Mouse (Mus musculus): ENCODE data around the gene Gas7. TPM values are rescaled to one million over a fixed set of nuclear protein-coding genes. Genes with fewer than 3 reads are reported as not detected.
A peak's percentile ranks its signal among the peaks of the same experiment; 100 is the strongest.

Gas7 gene
- polyA plus RNA-seq, 1 experiment from 2014 or later, result 15.7 TPM

GRCm38 (mm10) chr11:67652893-67653255, 197.6 kb downstream of the Gas7 start:
- WGBS, result 21% methylated on average over 6 of the region's 6 CpGs
- DNase-seq, result peak; percentile 51
- ATAC-seq (ENCODE audit: low FRiP score, low TSS enrichment), result no peak
- Histone ChIP-seq H3K9ac (replicated peaks; ENCODE audit: low read length) (no peak overlapping the region), H3K36me3 (ENCODE audit: control insufficient read depth, insufficient read depth, low read length) (no peaks in the 10 kb centered on the region), H3K4me3 (replicated peaks; ENCODE audit: low read depth, low read length) (no peak overlapping the region; the same call in 1 of the 2 replicates), H3K9me3 (ENCODE audit: control insufficient read depth, low read length) (no peaks in the 10 kb centered on the region), H3K27ac (replicated peaks; ENCODE audit: low read depth, low read length) (no peak overlapping the region), H3K4me1 (ENCODE audit: control insufficient read depth, insufficient read depth, low read length) (peaks cover 12% of the 10 kb centered on the region), H3K4me2 (ENCODE audit: low read length) (peak overlapping the region; percentile 36), H3K27me3 (ENCODE audit: control insufficient read depth, insufficient read depth, low read length) (no peaks in the 10 kb centered on the region)

GRCm38 (mm10) chr11:67653521-67654090, 198.4 kb downstream of the Gas7 start:
- H3K9me3 ChIP-seq (ENCODE audit: control insufficient read depth, low read length), result no peaks in the 10 kb centered on the region
- H3K4me1 ChIP-seq (ENCODE audit: control insufficient read depth, insufficient read depth, low read length), result peaks cover 12% of the 10 kb centered on the region
- ATAC-seq (ENCODE audit: low FRiP score, low TSS enrichment) (no peak), DNase-seq (no peak)
- H3K9ac ChIP-seq (replicated peaks; ENCODE audit: low read length), result no peak overlapping the region
- 91% methylated on average over 9 of the region's 9 CpGs for WGBS
- no peak overlapping the region for H3K4me2 ChIP-seq (ENCODE audit: low read length)
- no peak overlapping the region for H3K27ac ChIP-seq (replicated peaks; ENCODE audit: low read depth, low read length)
- H3K4me3 ChIP-seq (replicated peaks; ENCODE audit: low read depth, low read length), result no peak overlapping the region
- H3K36me3 ChIP-seq (ENCODE audit: control insufficient read depth, insufficient read depth, low read length), result no peaks in the 10 kb centered on the region
- no peaks in the 10 kb centered on the region for H3K27me3 ChIP-seq (ENCODE audit: control insufficient read depth, insufficient read depth, low read length)

DNA sequence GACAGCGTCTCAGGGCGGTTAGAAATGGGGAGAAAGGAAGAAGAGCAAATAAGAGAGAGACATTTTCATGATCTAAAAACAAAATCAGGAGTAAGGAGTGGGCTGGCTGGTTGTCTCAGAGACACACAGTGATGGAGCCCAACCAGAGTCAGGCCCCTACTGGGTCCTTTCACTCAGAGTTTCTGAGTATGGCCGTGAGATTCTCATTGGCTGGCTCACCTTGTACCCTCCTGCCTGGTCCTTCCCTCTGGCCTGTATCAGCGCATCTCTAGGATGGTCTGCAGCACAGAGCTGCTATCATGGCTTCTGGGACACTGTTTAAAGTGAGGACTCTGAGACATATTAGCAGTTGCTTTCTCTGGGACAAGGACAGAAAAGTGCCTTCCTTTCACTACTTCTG, 199.3 kb downstream of the Gas7 start:
- no peak overlapping the region for H3K27ac ChIP-seq (replicated peaks; ENCODE audit: low read depth, low read length)
- ATAC-seq (ENCODE audit: low FRiP score, low TSS enrichment), result no peak
- H3K9ac ChIP-seq (replicated peaks; ENCODE audit: low read length), result no peak overlapping the region
- DNase-seq, result no peak
- no peaks in the 10 kb centered on the region for H3K9me3 ChIP-seq (ENCODE audit: control insufficient read depth, low read length)
- H3K4me3 ChIP-seq (replicated peaks; ENCODE audit: low read depth, low read length), result no peak overlapping the region
- H3K4me1 ChIP-seq (ENCODE audit: control insufficient read depth, insufficient read depth, low read length), result peaks cover 12% of the 10 kb centered on the region
- WGBS, result 86% methylated on average over 4 of the region's 4 CpGs
- H3K27me3 ChIP-seq (ENCODE audit: control insufficient read depth, insufficient read depth, low read length), result no peaks in the 10 kb centered on the region
- no peaks in the 10 kb centered on the region for H3K36me3 ChIP-seq (ENCODE audit: control insufficient read depth, insufficient read depth, low read length)
- H3K4me2 ChIP-seq (ENCODE audit: low read length), result no peak overlapping the region

DNA sequence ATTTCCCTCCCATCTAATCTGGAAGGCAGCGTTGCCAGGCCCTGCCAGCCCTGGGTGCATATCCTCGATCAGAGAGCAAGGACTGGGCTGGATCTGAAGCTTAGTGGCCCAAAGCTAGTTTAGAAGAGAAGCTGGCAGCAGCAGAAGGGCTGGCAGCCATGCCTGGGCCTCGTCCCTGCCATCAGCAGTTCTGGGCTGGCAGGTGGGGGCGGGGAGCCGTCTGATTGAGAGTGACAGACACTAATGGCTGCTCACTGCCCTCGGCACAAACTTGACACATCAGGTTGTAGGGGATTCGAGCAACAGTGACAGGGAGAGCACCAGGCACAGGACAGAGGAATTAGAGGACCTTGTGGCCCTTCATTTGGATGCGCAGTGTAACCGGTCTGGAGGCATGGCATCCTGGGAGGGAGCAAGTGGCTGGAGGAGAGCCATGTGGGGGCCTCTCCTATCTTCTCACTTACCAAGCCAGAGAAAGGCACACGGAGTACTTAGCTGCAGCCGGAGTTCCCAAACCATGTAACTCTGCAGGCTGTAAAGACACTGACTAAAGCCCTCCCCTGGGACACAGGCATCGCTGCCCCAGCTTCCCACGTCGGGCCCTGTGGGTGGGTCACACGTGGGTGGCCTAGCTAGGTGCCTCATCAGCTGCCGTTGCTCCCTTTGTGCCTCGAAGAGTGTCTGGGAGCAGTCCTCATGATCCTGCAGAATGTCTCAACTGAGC, 200.2 kb downstream of the Gas7 start:
- 70% methylated on average over 17 of the region's 17 CpGs for WGBS
- no peak overlapping the region for H3K9ac ChIP-seq (replicated peaks; ENCODE audit: low read length)
- H3K27ac ChIP-seq (replicated peaks; ENCODE audit: low read depth, low read length), result no peak overlapping the region
- H3K36me3 ChIP-seq (ENCODE audit: control insufficient read depth, insufficient read depth, low read length), result no peaks in the 10 kb centered on the region
- peaks cover 12% of the 10 kb centered on the region for H3K4me1 ChIP-seq (ENCODE audit: control insufficient read depth, insufficient read depth, low read length)
- H3K4me2 ChIP-seq (ENCODE audit: low read length), result no peak overlapping the region
- no peaks in the 10 kb centered on the region for H3K9me3 ChIP-seq (ENCODE audit: control insufficient read depth, low read length)
- ATAC-seq (ENCODE audit: low FRiP score, low TSS enrichment), result no peak
- no peak for DNase-seq
- H3K4me3 ChIP-seq (replicated peaks; ENCODE audit: low read depth, low read length), result no peak overlapping the region
- no peaks in the 10 kb centered on the region for H3K27me3 ChIP-seq (ENCODE audit: control insufficient read depth, insufficient read depth, low read length)

GRCm38 (mm10) chr11:67656366-67656765, 201.1 kb downstream of the Gas7 start:
- Histone ChIP-seq H3K36me3 (ENCODE audit: control insufficient read depth, insufficient read depth, low read length) (no peaks in the 10 kb centered on the region), H3K27me3 (ENCODE audit: control insufficient read depth, insufficient read depth, low read length) (no peaks in the 10 kb centered on the region), H3K9ac (replicated peaks; ENCODE audit: low read length) (no peak overlapping the region), H3K4me3 (replicated peaks; ENCODE audit: low read depth, low read length) (no peak overlapping the region), H3K4me1 (ENCODE audit: control insufficient read depth, insufficient read depth, low read length) (peaks cover 12% of the 10 kb centered on the region), H3K9me3 (ENCODE audit: control insufficient read depth, low read length) (no peaks in the 10 kb centered on the region), H3K27ac (replicated peaks; ENCODE audit: low read depth, low read length) (no peak overlapping the region), H3K4me2 (ENCODE audit: low read length) (no peak overlapping the region)
- DNase-seq (no peak), ATAC-seq (ENCODE audit: low FRiP score, low TSS enrichment) (no peak)
- 85% methylated on average over 7 of the region's 7 CpGs for WGBS

DNA sequence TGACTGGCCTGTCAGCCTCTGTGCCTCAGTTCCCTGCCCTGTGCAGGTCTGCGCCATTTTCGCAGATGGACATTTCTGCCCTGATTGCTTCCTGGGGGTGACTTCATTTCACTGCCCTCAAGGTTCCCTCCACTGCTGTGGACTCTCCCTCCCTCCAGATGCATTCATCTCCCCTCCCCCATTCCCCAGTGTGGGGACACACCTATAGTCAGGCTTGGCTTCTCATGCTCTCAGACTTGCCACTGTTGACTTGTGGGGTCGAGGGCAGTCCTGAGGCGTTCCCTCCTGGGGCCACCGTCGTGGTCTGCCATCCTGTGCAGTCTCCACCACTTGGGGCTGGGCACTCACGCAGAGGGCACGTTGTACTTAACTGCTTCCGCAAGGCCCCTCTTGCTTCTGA, 201.6 kb downstream of the Gas7 start:
- H3K27me3 ChIP-seq (ENCODE audit: control insufficient read depth, insufficient read depth, low read length), result no peaks in the 10 kb centered on the region

GRCm38 (mm10) chr11:67657685-67658382, 202.6 kb downstream of the Gas7 start:
- Histone ChIP-seq H3K9me3 (ENCODE audit: control insufficient read depth, low read length) (no peaks in the 10 kb centered on the region), H3K4me2 (ENCODE audit: low read length) (no peak overlapping the region), H3K9ac (replicated peaks; ENCODE audit: low read length) (no peak overlapping the region), H3K27me3 (ENCODE audit: control insufficient read depth, insufficient read depth, low read length) (no peaks in the 10 kb centered on the region), H3K27ac (replicated peaks; ENCODE audit: low read depth, low read length) (no peak overlapping the region), H3K4me1 (ENCODE audit: control insufficient read depth, insufficient read depth, low read length) (peaks cover 3% of the 10 kb centered on the region; the same call in 1 of the 2 replicates), H3K36me3 (ENCODE audit: control insufficient read depth, insufficient read depth, low read length) (no peaks in the 10 kb centered on the region), H3K4me3 (replicated peaks; ENCODE audit: low read depth, low read length) (no peak overlapping the region)
- no peak for ATAC-seq (ENCODE audit: low FRiP score, low TSS enrichment)
- WGBS, result 51% methylated on average over 11 of the region's 11 CpGs
- peak; percentile 79 for DNase-seq

More for the DNA sequence above, 201.6 kb downstream of the Gas7 start:
- Histone ChIP-seq H3K4me1 (ENCODE audit: control insufficient read depth, insufficient read depth, low read length) (peaks cover 12% of the 10 kb centered on the region), H3K9me3 (ENCODE audit: control insufficient read depth, low read length) (no peaks in the 10 kb centered on the region), H3K27ac (replicated peaks; ENCODE audit: low read depth, low read length) (no peak overlapping the region), H3K4me3 (replicated peaks; ENCODE audit: low read depth, low read length) (no peak overlapping the region), H3K36me3 (ENCODE audit: control insufficient read depth, insufficient read depth, low read length) (no peaks in the 10 kb centered on the region), H3K9ac (replicated peaks; ENCODE audit: low read length) (no peak overlapping the region), H3K4me2 (ENCODE audit: low read length) (no peak overlapping the region)
- ATAC-seq (ENCODE audit: low FRiP score, low TSS enrichment), result no peak
- 91% methylated on average over 9 of the region's 9 CpGs for WGBS
- no peak for DNase-seq

GRCm38 (mm10) chr11:67661465-67661864, 206.2 kb downstream of the Gas7 start:
- Histone ChIP-seq H3K9ac (replicated peaks; ENCODE audit: low read length) (no peak overlapping the region), H3K4me3 (replicated peaks; ENCODE audit: low read depth, low read length) (no peak overlapping the region), H3K27me3 (ENCODE audit: control insufficient read depth, insufficient read depth, low read length) (no peaks in the 10 kb centered on the region), H3K27ac (replicated peaks; ENCODE audit: low read depth, low read length) (no peak overlapping the region), H3K36me3 (ENCODE audit: control insufficient read depth, insufficient read depth, low read length) (no peaks in the 10 kb centered on the region), H3K9me3 (ENCODE audit: control insufficient read depth, low read length) (no peaks in the 10 kb centered on the region), H3K4me1 (ENCODE audit: control insufficient read depth, insufficient read depth, low read length) (no peaks in the 10 kb centered on the region), H3K4me2 (ENCODE audit: low read length) (no peak overlapping the region)
- DNase-seq (no peak), ATAC-seq (ENCODE audit: low FRiP score, low TSS enrichment) (no peak)
- 91% methylated on average over 8 of the region's 8 CpGs for WGBS

All from midbrain, embryonic 14.5 days (tissue).